Mouse (Mus musculus): ENCODE measurements at regions not wholly inside any gene's neighbourhood (a gene's known extent, or its start where the extent isn't known, plus 50 kb on each side); places are given as distances from the start of the nearest gene placed in this dataset.

DNA sequence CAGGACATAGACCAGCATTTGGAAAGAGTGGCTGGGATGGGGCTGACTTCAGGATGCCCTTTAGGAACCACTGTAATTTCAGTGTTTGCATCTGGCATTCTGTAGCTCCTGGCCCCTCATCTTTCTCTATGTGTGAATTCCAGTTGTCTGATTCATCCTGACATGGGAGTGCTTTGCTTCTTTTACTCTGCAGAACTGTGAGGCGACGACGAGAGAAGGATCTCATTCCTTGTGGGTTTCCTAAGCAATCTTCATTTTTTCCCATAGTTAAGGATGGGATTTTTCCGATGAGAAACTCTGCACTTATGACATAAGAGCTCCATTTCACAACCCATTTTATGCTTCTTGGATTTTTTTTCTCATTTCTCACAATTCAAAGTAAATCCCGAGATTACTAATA is 62.0 kb downstream of the Gm10295 start:
- TF ChIP-seq POLR2A (IDR thresholded peaks at IDR 0.05; ENCODE audit: low read depth, low read length) (no peak), CTCF (IDR thresholded peaks at IDR 0.05; ENCODE audit: borderline replicate concordance, insufficient read depth, low read length) (no peak)

Data from embryonic fibroblast, embryonic 13.5 days (primary cell).